Mouse (Mus musculus) stomach, postnatal 0 days (tissue): ENCODE results near the gene Rbm12b1. TPM values are rescaled to one million over a fixed set of nuclear protein-coding genes. Genes with fewer than 3 reads are reported as not detected.

Experiments
- ATAC-seq: fragments of 200-750 bp; cut with Nextera tagmentation; 2 replicates; pipeline ENCODE4 v1.8.0; 2017; ENCODE audit not compliant: low FRiP score, low TSS enrichment
- DNase-seq: peaks from one replicate; pipeline ENCODE4 v3.0.0-alpha.2; 2016; ENCODE audit warnings: low spot score
- H3K27ac ChIP-seq: fragments of 300-500 bp; sonication (generic); replicated peaks from 2 replicates; pipeline ENCODE4 v1.5.1; 2014; ENCODE audit warnings: mild to moderate bottlenecking, control low read depth
- H3K27me3 ChIP-seq: fragments of 300-500 bp; sonication (generic); 2 replicates; pipeline ENCODE4 v1.6.1; 2014; ENCODE audit warnings: low read length; ENCODE audit not compliant: control insufficient read depth, insufficient read depth
- H3K36me3 ChIP-seq: fragments of 300-500 bp; sonication (generic); 2 replicates; pipeline ENCODE4 v1.6.1; 2014; ENCODE audit warnings: low read length, mixed read lengths; ENCODE audit not compliant: control insufficient read depth, insufficient read depth
- H3K4me1 ChIP-seq: fragments of 300-500 bp; sonication (generic); replicated peaks from 2 replicates; pipeline ENCODE4 v1.6.1; 2014; ENCODE audit warnings: antibody characterized with exemption; ENCODE audit not compliant: control insufficient read depth, insufficient read depth
- H3K4me2 ChIP-seq: fragments of 300-500 bp; sonication (generic); replicated peaks from 2 replicates; pipeline ENCODE4 v1.6.1; 2014; ENCODE audit warnings: low read depth, mild to moderate bottlenecking, control low read depth, moderate library complexity
- H3K4me3 ChIP-seq: fragments of 300-500 bp; sonication (generic); 2 replicates; pipeline ENCODE4 v1.5.1; 2014; ENCODE audit warnings: low read depth, low read length, control low read depth
- H3K9ac ChIP-seq: fragments of 300-500 bp; sonication (generic); 2 replicates; pipeline ENCODE4 v1.6.1; 2014; ENCODE audit warnings: mild to moderate bottlenecking, low read length, control low read depth, mixed read lengths
- H3K9me3 ChIP-seq: fragments of 300-500 bp; sonication (generic); 2 replicates; pipeline ENCODE4 v1.6.1; 2016; ENCODE audit warnings: low read length; ENCODE audit not compliant: control insufficient read depth
- CTCF ChIP-seq: IDR thresholded peaks from 2 replicates; pipeline ENCODE4 v1.5.1; 2016; ENCODE audit warnings: antibody characterized with exemption, low read depth, mild to moderate bottlenecking, moderate library complexity
- EP300 ChIP-seq: optimal IDR thresholded peaks from 2 replicates; pipeline ENCODE3; 2016; ENCODE audit warnings: antibody characterized with exemption
- WGBS: fragments of 180-500 bp; shearing (Covaris S2); extraction: QIAGEN DNeasy Blood & Tissue Kit; methylation state at CpG from one replicate; pipeline ENCODE4 v1.1.7; 2014; 5-methylcytosine and 5-hydroxymethylcytosine counted together
- polyA plus RNA-seq: library from polyadenylated mRNA; unstranded; fragments of >200 nt; fragmentation: Nextera tagmentation; extraction: Ambion mirVana; gene quantifications from 2 replicates; pipeline ENCODE4 v1.2.1, GENCODE M21; 2015

Gene Rbm12b1
- polyA plus RNA-seq, 1 experiment from 2014 or later = 2.3 TPM

DNA sequence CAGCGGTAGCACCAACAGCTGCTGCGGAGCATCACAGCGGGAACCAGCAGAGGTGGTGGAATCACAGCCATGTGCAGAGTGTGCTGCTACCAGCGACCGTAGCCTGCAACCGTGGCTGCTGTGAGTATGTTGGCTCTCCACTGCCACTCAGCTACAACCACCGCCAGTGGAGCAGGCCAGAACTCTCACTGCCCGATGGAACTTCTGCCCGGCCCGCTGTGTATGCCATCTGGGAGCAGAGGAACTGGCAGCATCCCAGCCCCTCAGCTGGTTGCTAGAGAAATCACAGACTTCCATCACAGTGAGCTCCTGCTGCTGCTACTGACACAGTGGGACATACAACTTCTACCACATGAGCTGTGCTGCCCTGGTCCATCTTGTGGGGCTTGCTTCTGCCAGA is 38.9 kb downstream of the Rbm12b1 start:
- Histone ChIP-seq H3K9ac (no peak overlapping the region), H3K4me2 (no peak overlapping the region), H3K36me3 (no peaks in the 10 kb centered on the region), H3K27ac (no peak overlapping the region), H3K4me1 (no peaks in the 10 kb centered on the region), H3K9me3 (no peaks in the 10 kb centered on the region), H3K27me3 (no peaks in the 10 kb centered on the region), H3K4me3 (no peak overlapping the region)
- WGBS = 87% methylated on average over 10 of the region's 10 CpGs
- TF ChIP-seq CTCF (no peak), EP300 (no peak)
- ATAC-seq = no peak
- DNase-seq = no peak

Other genes with a start within 250 kb of the Rbm12b1 start
- 0.06 and 0.16 TPM in 2 replicates for gene Gm10604, start 159.0 kb upstream of the Rbm12b1 start, polyA plus RNA-seq
- gene Rbm12b2, start 50.8 kb upstream of the Rbm12b1 start, polyA plus RNA-seq = 4.7 and 5.6 TPM in 2 replicates
- 61.6 and 65.7 TPM in 2 replicates for gene Fam92a, start 31.8 kb downstream of the Rbm12b1 start, polyA plus RNA-seq